Mouse (Mus musculus) brown adipose tissue, adult 24 weeks (tissue): Measurements from ENCODE around the gene Ccl27b. TPM values are rescaled to one million over a fixed set of nuclear protein-coding genes. Genes with fewer than 3 reads are reported as not detected.
"Not testable (repeated sequence)": the region's sequence is repeated elsewhere in the genome, so short reads cannot be mapped to it uniquely, and the experiment has no call there.

Experiments used
- H3K27ac ChIP-seq: fragments of 200-500 bp; replicated peaks from 2 replicates; pipeline ENCODE4 v1.5.1; 2012; ENCODE audit warnings: low read depth, mild to moderate bottlenecking, low read length
- H3K4me1 ChIP-seq: fragments of 200-500 bp; 2 replicates; pipeline ENCODE4 v1.6.1; 2012; ENCODE audit warnings: low read length, mixed read lengths; ENCODE audit not compliant: control insufficient read depth, insufficient read depth, insufficient read length
- H3K4me3 ChIP-seq: fragments of 200-500 bp; 2 replicates; pipeline ENCODE4 v1.5.1; 2012; ENCODE audit warnings: low read depth, mild to moderate bottlenecking, low read length, moderate library complexity; ENCODE audit not compliant: insufficient read depth
- polyA plus RNA-seq: library from polyadenylated mRNA; stranded (reverse); fragments of >200 nt; gene quantifications from 2 replicates; pipeline ENCODE4 v1.2.4, GENCODE M21; 2012; ENCODE audit not compliant: missing spikeins, insufficient read depth, insufficient read length

The Ccl27b gene
- polyA plus RNA-seq = not detected in 2 replicates

- not testable (repeated sequence) for H3K4me1 ChIP-seq, H3K27ac ChIP-seq, H3K4me3 ChIP-seq
Measured at GRCm38 (mm10) chr4:42654951-42655350, at the start of gene Ccl27b. Ccl27b (plus strand) TSS chr4:42655251.

GRCm38 (mm10) chr4:42611895-42612294, 43.2 kb upstream of the Ccl27b start, which contains the start of gene Gm10591:
Gm10591 (plus strand) TSS chr4:42612195.
- H3K27ac ChIP-seq, H3K4me3 ChIP-seq, H3K4me1 ChIP-seq: not testable (repeated sequence)

GRCm38 (mm10) chr4:42629419-42629818, 25.6 kb upstream of the Ccl27b start, which contains the start of gene Gm2564:
Gm2564 (plus strand) TSS chr4:42629719.
- H3K4me3 ChIP-seq = not testable (repeated sequence)

GRCm38 (mm10) chr4:42661793-42662192, 6.7 kb downstream of the Ccl27b start, which contains the start of gene Il11ra2:
Il11ra2 (minus strand) TSS chr4:42661893.
- H3K4me3 ChIP-seq, H3K27ac ChIP-seq, H3K4me1 ChIP-seq: not testable (repeated sequence)

More at GRCm38 (mm10) chr4:42629419-42629818, 25.6 kb upstream of the Ccl27b start, which contains the start of gene Gm2564:
- H3K27ac ChIP-seq, H3K4me1 ChIP-seq: not testable (repeated sequence)

GRCm38 (mm10) chr4:42675415-42675814, 20.4 kb downstream of the Ccl27b start:
- H3K4me3 ChIP-seq, H3K4me1 ChIP-seq, H3K27ac ChIP-seq: not testable (repeated sequence)

GRCm38 (mm10) chr4:42679365-42679764, 24.3 kb downstream of the Ccl27b start:
- not testable (repeated sequence) for H3K4me3 ChIP-seq, H3K27ac ChIP-seq, H3K4me1 ChIP-seq

GRCm38 (mm10) chr4:42680374-42681356, 25.6 kb downstream of the Ccl27b start:
- not testable (repeated sequence) for H3K4me3 ChIP-seq, H3K4me1 ChIP-seq, H3K27ac ChIP-seq

GRCm38 (mm10) chr4:42681473-42682182, 26.6 kb downstream of the Ccl27b start:
- H3K27ac ChIP-seq, H3K4me1 ChIP-seq, H3K4me3 ChIP-seq: not testable (repeated sequence)

GRCm38 (mm10) chr4:42682183-42682524, 27.1 kb downstream of the Ccl27b start:
- not testable (repeated sequence) for H3K4me3 ChIP-seq, H3K4me1 ChIP-seq, H3K27ac ChIP-seq

Other genes with a start within 250 kb of the Ccl27b start
- gene Gm21586, start 215.9 kb upstream of the Ccl27b start, polyA plus RNA-seq = not detected in 2 replicates
- not detected in 2 replicates for gene Gm2163, start 188.5 kb upstream of the Ccl27b start, polyA plus RNA-seq
- not detected in 2 replicates for gene Fam205a2, start 127.1 kb upstream of the Ccl27b start, polyA plus RNA-seq
- gene Gm10591, start 43.1 kb upstream of the Ccl27b start, polyA plus RNA-seq = not detected in 2 replicates
- gene Gm2564, start 25.5 kb upstream of the Ccl27b start, polyA plus RNA-seq = 3.0 TPM in 1 of 2 replicates, not detected in the other
- not detected in 2 replicates for gene Il11ra2, start 6.6 kb downstream of the Ccl27b start, polyA plus RNA-seq
- not detected in 2 replicates for gene 4930578G10Rik, start 80.3 kb downstream of the Ccl27b start, polyA plus RNA-seq
- not detected in 2 replicates for gene Ccl19, start 101.3 kb downstream of the Ccl27b start, polyA plus RNA-seq
- gene Ccl21a, start 118.7 kb downstream of the Ccl27b start, polyA plus RNA-seq = 6.6 and 36.9 TPM in 2 replicates
- not detected in 2 replicates for gene Fam205a1, start 198.6 kb downstream of the Ccl27b start, polyA plus RNA-seq
- not detected in 2 replicates for gene Gm12394, start 201.5 kb downstream of the Ccl27b start, polyA plus RNA-seq
- not detected in 2 replicates for gene Fam205c, start 219.0 kb downstream of the Ccl27b start, polyA plus RNA-seq